Mouse (Mus musculus): ENCODE data around the gene A430078G23Rik. TPM values are rescaled to one million over a fixed set of nuclear protein-coding genes. Genes with fewer than 3 reads are reported as not detected.

The A430078G23Rik gene
- polyA plus RNA-seq, 1 experiment from 2014 or later: not detected

DNA sequence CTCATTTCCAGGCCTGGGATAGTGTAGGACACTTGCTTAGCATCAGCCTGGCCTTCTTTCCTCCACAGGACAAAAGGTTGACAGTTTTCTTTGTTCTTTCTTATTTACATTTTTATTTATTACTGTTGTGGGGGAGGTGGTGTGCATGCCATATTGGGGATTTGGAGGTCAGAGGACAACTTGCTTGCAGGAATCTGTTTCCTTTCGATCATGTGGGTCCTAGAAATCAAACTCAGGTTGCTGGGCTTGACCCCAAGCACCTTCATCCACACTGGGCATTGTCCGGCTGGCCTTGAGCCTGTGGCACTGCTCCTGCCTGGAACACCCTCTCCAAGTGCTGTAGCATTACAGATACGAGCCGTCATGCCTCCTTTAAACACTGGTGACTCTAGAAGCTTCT is 63.6 kb downstream of the A430078G23Rik start:
- H3K4me3 ChIP-seq (replicated peaks): no peak overlapping the region
- no peaks in the 10 kb centered on the region for H3K36me3 ChIP-seq
- no peak overlapping the region for H3K9ac ChIP-seq (replicated peaks)
- H3K9me3 ChIP-seq: no peaks in the 10 kb centered on the region
- H3K4me2 ChIP-seq (replicated peaks): no peak overlapping the region
- no peaks in the 10 kb centered on the region for H3K27me3 ChIP-seq
- 27% methylated on average over 4 of the region's 4 CpGs for WGBS
- 0 out of 2 replicates have a peak overlapping the region, but pooled peaks have one; percentile 65 for H3K27ac ChIP-seq
- H3K4me1 ChIP-seq (replicated peaks): peaks cover 51% of the 10 kb centered on the region
- ATAC-seq: no peak

DNA sequence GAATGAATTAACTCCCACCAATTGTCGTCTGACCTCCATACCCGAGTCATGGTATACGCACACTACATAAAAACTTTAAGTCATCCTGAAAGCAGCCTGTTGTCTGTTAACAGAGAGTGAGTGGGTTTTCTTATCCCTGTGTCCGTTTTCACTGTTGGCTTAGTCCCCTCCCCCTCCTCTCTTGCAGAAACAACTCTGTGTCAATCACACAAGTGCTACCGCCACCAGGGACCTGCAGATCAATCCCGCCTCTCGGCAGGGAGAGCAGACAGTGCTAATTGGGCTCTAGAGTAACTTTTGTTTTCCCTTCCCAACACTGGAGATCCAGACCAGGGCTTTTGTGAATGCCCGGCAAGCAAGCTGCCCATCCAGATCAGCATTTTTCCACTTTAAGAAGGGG is 64.2 kb downstream of the A430078G23Rik start:
- WGBS: 2% methylated on average over 8 of the region's 8 CpGs
- peak; percentile 71 for ATAC-seq
- no peaks in the 10 kb centered on the region for H3K9me3 ChIP-seq
- H3K4me2 ChIP-seq (replicated peaks): peak overlapping the region; percentile 10; the same call in 1 of the 2 replicates
- H3K27ac ChIP-seq: peak overlapping the region; percentile 65
- H3K4me3 ChIP-seq (replicated peaks): no peak overlapping the region
- H3K9ac ChIP-seq (replicated peaks): no peak overlapping the region; the same call in 1 of the 2 replicates
- peaks cover 51% of the 10 kb centered on the region for H3K4me1 ChIP-seq (replicated peaks)
- no peaks in the 10 kb centered on the region for H3K36me3 ChIP-seq
- no peaks in the 10 kb centered on the region for H3K27me3 ChIP-seq

DNA sequence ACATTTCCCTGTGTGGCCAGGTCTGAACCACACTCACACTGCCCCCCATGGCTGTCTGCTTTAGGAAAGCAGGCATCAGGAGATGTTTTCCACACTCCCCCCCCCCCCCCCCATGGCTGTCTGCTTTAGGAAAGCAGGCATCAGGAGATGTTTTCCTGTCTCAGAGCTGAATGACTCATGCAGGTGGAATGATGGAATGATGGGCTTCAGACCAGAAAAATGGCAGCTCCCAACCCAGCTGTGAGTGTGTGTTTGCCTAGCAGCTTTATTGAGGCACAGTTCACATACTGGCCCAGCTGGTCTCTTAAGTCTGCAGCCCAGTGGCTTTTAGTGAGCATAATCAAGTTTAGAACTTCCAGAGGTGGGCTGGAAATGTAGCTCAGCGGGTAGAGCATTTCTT is 64.9 kb downstream of the A430078G23Rik start:
- H3K36me3 ChIP-seq: no peaks in the 10 kb centered on the region
- peak overlapping the region; percentile 65 for H3K27ac ChIP-seq
- no peaks in the 10 kb centered on the region for H3K27me3 ChIP-seq
- no peak overlapping the region for H3K4me3 ChIP-seq (replicated peaks)
- peaks cover 51% of the 10 kb centered on the region for H3K4me1 ChIP-seq (replicated peaks)
- WGBS: 87% methylated on average over 1 of the region's 1 CpGs
- H3K9me3 ChIP-seq: no peaks in the 10 kb centered on the region
- ATAC-seq: no peak
- no peak overlapping the region for H3K4me2 ChIP-seq (replicated peaks)
- H3K9ac ChIP-seq (replicated peaks): no peak overlapping the region

DNA sequence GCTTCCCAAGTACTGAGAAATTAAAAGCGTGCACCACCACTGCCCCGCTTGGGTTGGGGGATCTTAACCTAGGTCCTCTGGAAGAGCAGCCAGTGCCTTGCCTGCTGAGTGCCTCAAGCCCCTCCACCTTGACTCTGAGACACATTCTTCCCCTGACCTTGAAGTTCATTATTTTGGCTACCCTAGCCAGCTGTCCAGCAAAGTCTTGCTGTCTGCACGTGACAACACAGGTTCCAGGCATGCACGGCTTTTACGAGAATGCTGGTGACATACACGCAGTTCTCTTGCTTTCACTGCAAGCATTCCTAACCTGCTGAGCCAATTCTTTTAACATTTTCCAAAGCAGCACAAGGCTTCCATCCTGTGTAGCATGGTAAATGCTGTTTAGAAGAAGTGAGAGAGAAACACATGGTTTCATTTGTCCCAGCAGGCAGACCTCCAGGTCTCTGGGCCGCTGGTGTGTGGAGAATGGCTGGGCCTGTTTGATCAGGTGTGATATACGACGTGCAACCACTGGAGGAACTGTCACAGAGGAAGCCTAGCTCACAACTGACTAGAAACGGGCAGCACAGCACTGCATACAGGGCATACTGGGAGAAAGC is 67.0 kb downstream of the A430078G23Rik start:
- H3K27me3 ChIP-seq: no peaks in the 10 kb centered on the region
- WGBS: 87% methylated on average over 10 of the region's 10 CpGs

DNA sequence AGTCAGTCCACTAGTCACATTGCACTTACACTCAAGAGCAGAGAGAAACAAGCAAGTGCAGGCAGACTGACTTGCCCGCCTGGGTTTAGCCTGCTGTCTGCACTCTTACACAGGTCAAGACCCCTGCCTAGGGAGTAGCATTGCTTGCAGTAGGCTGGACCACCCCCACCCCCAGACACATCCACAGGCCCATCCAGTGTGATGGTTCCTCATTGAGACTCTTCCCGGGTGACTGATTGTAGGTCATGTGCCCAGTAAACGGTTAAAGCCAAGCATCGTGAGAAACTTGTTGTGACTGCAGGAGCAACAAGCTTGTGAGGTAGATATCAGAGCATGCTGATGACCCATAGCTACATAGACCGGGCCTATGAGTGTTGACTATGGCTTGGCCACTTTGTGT is 68.3 kb downstream of the A430078G23Rik start:
- ATAC-seq: no peak
- WGBS: 94% methylated on average over 5 of the region's 5 CpGs

More for the DNA sequence above, 67.0 kb downstream of the A430078G23Rik start:
- H3K4me1 ChIP-seq (replicated peaks): peaks cover 33% of the 10 kb centered on the region
- no peaks in the 10 kb centered on the region for H3K36me3 ChIP-seq
- no peak for ATAC-seq
- no peaks in the 10 kb centered on the region for H3K9me3 ChIP-seq
- no peak overlapping the region for H3K4me2 ChIP-seq (replicated peaks)
- no peak overlapping the region for H3K9ac ChIP-seq (replicated peaks)
- no peak overlapping the region for H3K4me3 ChIP-seq (replicated peaks)
- H3K27ac ChIP-seq: no peak overlapping the region

DNA sequence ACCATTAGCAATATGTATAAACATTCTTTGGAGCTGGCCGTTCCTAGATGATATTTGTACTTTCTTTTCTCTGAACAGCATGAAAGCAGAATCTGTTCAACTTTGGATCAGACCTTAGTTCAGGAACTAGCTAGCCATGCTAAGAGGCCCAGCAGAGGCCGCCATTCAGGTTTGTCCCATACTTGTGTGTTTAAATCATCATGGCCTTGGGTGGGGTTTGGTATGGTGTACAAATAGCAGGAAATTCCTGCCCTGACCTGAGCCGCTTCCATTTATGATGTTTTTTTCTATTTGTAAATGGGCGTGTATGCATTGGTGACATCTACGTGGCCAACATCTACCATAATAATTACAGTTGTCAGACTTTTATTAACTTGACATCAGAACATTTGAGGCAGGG is 72.0 kb downstream of the A430078G23Rik start:
- 94% methylated on average over 5 of the region's 5 CpGs for WGBS
- Histone ChIP-seq H3K36me3 (peaks cover 30% of the 10 kb centered on the region), H3K9ac (replicated peaks) (no peak overlapping the region), H3K4me1 (replicated peaks) (no peaks in the 10 kb centered on the region), H3K4me3 (replicated peaks) (no peak overlapping the region), H3K4me2 (replicated peaks) (no peak overlapping the region), H3K27ac (no peak overlapping the region), H3K9me3 (no peaks in the 10 kb centered on the region), H3K27me3 (no peaks in the 10 kb centered on the region)
- ATAC-seq: no peak

More for the DNA sequence above, 68.3 kb downstream of the A430078G23Rik start:
- Histone ChIP-seq H3K9ac (replicated peaks) (no peak overlapping the region), H3K9me3 (no peaks in the 10 kb centered on the region), H3K27me3 (no peaks in the 10 kb centered on the region), H3K4me3 (replicated peaks) (no peak overlapping the region), H3K27ac (no peak overlapping the region), H3K4me1 (replicated peaks) (peaks cover 20% of the 10 kb centered on the region), H3K4me2 (replicated peaks) (no peak overlapping the region), H3K36me3 (no peaks in the 10 kb centered on the region)

DNA sequence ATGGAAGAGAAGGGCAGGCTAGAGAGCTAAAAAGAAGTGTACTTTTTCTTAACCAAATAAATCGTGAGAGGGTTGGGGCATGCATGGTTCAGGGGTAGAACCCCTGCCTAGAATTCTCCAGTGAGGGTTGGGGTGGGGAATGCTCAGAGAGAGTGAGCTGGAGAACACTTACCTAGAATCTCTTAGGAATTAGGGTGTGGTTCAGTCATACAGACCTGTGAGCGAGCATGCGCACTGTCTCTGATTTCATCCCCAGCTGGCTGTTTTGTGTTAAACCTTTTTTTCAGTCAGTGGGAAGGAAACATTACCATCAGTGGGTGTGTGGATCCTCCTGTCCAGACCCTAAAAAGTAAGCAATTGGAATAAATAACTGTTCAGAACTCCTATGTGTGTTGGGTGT is 73.0 kb downstream of the A430078G23Rik start:
- no peak for ATAC-seq
- 93% methylated on average over 3 of the region's 3 CpGs for WGBS

DNA sequence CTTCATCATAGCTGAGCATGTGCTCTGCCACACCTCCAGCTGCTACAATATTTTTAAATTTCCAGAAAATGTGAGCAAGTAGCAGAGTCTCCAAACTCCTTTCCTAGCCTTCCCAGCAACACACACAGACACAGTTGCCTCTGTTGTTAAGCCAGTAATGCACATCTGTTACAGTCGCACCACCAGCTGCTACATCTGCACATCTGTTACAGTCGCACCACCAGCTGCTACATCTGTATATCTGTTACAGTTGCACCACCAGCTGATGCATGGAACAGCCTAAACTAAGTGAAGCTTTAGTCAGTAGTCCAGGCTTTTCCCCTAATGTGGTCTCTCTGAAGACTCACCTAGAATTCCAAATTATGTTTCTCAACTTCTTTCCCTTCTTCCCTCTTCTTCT is 75.2 kb downstream of the A430078G23Rik start:
- H3K27me3 ChIP-seq: no peaks in the 10 kb centered on the region
- WGBS: 88% methylated on average over 2 of the region's 2 CpGs
- no peak for ATAC-seq
- no peaks in the 10 kb centered on the region for H3K9me3 ChIP-seq
- H3K36me3 ChIP-seq: peaks cover 60% of the 10 kb centered on the region
- no peak overlapping the region for H3K9ac ChIP-seq (replicated peaks)
- no peaks in the 10 kb centered on the region for H3K4me1 ChIP-seq (replicated peaks)
- H3K4me3 ChIP-seq (replicated peaks): no peak overlapping the region
- H3K27ac ChIP-seq: no peak overlapping the region
- H3K4me2 ChIP-seq (replicated peaks): no peak overlapping the region

More for the DNA sequence above, 73.0 kb downstream of the A430078G23Rik start:
- no peak overlapping the region for H3K4me2 ChIP-seq (replicated peaks)
- H3K9me3 ChIP-seq: no peaks in the 10 kb centered on the region
- no peak overlapping the region for H3K4me3 ChIP-seq (replicated peaks)
- no peaks in the 10 kb centered on the region for H3K27me3 ChIP-seq
- H3K9ac ChIP-seq (replicated peaks): no peak overlapping the region
- no peak overlapping the region for H3K27ac ChIP-seq
- peaks cover 38% of the 10 kb centered on the region for H3K36me3 ChIP-seq
- H3K4me1 ChIP-seq (replicated peaks): no peaks in the 10 kb centered on the region

DNA sequence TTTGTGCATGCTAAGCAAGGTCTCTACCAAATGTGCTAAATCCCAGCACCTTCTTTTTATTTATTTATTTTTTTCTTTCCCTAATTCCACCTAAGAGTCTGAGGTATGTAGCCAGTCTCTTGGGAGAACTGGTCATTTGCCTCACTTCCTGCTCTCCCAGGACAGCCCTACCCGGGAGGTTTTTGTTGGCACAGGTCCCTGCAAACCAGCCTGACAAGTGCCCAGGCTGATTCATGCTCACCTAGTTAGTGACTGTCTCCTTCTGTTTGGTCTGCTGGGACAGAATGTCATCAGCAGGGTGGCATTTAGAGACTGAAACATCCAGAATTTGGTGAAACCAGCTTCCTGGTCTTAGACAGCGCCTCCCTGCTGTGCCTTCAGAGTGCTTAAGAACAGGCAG is 76.8 kb downstream of the A430078G23Rik start:
- ATAC-seq: no peak
- Histone ChIP-seq H3K27ac (no peak overlapping the region), H3K36me3 (peaks cover 74% of the 10 kb centered on the region), H3K4me2 (replicated peaks) (no peak overlapping the region), H3K9me3 (no peaks in the 10 kb centered on the region), H3K9ac (replicated peaks) (no peak overlapping the region), H3K27me3 (no peaks in the 10 kb centered on the region), H3K4me1 (replicated peaks) (no peaks in the 10 kb centered on the region), H3K4me3 (replicated peaks) (no peak overlapping the region)
- 85% methylated on average over 2 of the region's 2 CpGs for WGBS

DNA sequence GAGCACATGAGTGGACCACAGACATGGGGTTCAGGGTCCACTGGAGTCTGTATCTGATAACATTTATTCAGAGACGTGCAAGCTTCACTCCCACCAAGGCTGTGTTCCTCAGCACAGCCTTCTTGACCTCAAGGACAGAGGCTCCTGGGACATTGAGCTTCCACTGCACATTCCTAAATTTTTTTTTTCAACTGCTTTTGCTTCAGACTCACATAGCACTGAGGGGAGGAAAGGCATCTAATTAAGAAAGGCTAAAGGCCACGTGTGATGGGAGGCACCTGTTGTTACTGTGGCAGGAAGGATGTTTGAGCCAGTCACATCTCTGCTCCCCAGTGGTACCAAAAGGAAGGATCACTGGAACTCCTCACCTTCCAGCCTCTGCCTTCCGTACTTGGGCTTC is 77.9 kb downstream of the A430078G23Rik start:
- Histone ChIP-seq H3K4me2 (replicated peaks) (no peak overlapping the region), H3K9ac (replicated peaks) (no peak overlapping the region), H3K27me3 (no peaks in the 10 kb centered on the region), H3K9me3 (no peaks in the 10 kb centered on the region), H3K4me3 (replicated peaks) (no peak overlapping the region), H3K4me1 (replicated peaks) (no peaks in the 10 kb centered on the region), H3K36me3 (peaks cover 86% of the 10 kb centered on the region), H3K27ac (no peak overlapping the region)
- no peak for ATAC-seq
- WGBS: 93% methylated on average over 3 of the region's 3 CpGs

DNA sequence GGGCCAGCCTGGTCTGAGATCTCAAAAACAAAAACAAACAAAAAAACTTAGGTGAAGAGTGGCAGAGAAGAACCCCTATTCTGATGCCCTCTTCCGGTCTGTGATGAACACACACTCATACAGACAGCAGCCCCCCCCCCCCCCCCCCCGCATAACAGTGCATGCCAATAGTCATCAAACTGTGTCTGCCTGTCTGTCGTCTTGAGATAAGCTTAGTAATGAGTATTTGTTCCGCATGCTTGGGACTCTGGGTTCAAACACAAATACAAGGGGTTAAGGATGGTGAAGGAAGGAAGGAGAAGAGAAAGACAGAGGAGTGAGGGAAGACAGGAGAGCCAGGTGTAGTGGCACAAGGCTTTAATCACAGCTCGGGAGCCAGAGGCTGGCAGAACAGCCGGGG is 83.3 kb downstream of the A430078G23Rik start:
- Histone ChIP-seq H3K4me3 (replicated peaks) (no peak overlapping the region), H3K9me3 (no peaks in the 10 kb centered on the region), H3K27ac (no peak overlapping the region), H3K4me2 (replicated peaks) (no peak overlapping the region), H3K36me3 (peaks cover 96% of the 10 kb centered on the region), H3K9ac (replicated peaks) (no peak overlapping the region), H3K4me1 (replicated peaks) (no peaks in the 10 kb centered on the region), H3K27me3 (no peaks in the 10 kb centered on the region)
- WGBS: 84% methylated on average over 6 of the region's 6 CpGs
- ATAC-seq: no peak

DNA sequence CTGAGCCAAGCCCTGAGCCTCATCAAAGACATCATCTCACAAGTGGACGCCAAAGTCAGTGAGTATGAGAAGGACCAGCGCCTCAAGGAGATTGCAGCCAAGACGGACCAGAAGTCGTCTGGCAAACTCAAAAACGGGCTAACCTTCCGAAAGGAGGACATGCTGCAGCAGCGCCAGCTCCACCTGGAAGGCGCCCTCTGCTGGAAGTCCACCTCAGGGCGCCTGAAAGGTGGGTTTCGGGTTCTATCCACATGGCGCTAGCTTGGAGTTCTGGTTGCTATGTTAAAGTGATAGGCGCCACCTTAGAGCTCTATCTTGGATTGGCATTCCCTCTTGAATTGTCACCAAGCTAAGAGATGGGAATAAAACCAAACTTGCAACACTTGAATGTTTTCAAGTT is 86.3 kb downstream of the A430078G23Rik start:
- no peak for ATAC-seq
- H3K9me3 ChIP-seq: no peaks in the 10 kb centered on the region
- no peak overlapping the region for H3K4me2 ChIP-seq (replicated peaks)
- no peak overlapping the region for H3K9ac ChIP-seq (replicated peaks)
- no peak overlapping the region for H3K4me3 ChIP-seq (replicated peaks)
- H3K36me3 ChIP-seq: peaks cover 81% of the 10 kb centered on the region
- H3K27ac ChIP-seq: no peak overlapping the region
- H3K4me1 ChIP-seq (replicated peaks): no peaks in the 10 kb centered on the region
- 76% methylated on average over 12 of the region's 12 CpGs for WGBS
- H3K27me3 ChIP-seq: no peaks in the 10 kb centered on the region

Data from midbrain, embryonic 13.5 days (tissue).